Mouse (Mus musculus): ENCODE measurements around the gene Orc3. TPM values are rescaled to one million over a fixed set of nuclear protein-coding genes. Genes with fewer than 3 reads are reported as not detected.

Gene Orc3
- total and polyA plus RNA-seq, 3 experiments: 48.0 to 74.2 TPM; not detected in 1

DNA sequence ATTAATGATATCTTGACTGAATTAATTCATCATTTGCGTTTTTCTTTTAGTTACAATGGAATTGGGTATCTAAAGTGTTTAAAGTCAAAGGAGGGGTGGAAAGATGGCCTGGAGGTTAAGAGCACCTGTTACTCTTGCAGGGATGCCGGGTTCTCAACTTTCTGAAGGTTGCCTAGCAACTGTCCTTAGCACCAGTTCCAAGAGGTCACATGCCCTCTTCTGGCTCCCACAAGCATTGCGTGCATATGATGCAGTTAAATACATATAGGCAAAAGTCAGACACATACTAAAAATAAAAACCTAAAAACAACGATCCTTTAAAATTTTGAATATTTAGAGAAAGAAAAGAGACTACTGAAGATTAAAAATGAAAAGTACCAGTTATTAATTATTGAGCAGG lies 53.8 kb downstream of the Orc3 start:
- no peaks in the 10 kb centered on the region for H3K27me3 ChIP-seq (ENCODE audit: control insufficient read depth in 1 of 2, insufficient read depth in 2 of 2, low read length in 2 of 2)
- peaks cover 17 to 65% of the 10 kb centered on the region in 2 experiments for H3K36me3 ChIP-seq (ENCODE audit: control insufficient read depth in 1 of 2, insufficient read depth in 2 of 2, low read length in 2 of 2)
- H3K9me3 ChIP-seq (replicated peaks; ENCODE audit: insufficient read depth, low read length): no peaks in the 10 kb centered on the region
- H3K4me1 ChIP-seq (ENCODE audit: control insufficient read depth in 1 of 2, insufficient read depth in 2 of 2, low read length in 2 of 2): peaks cover 2 to 12% of the 10 kb centered on the region in 2 experiments; a peak in 2 of 4 replicates
- peaks cover 42% of the 10 kb centered on the region for H3K79me2 ChIP-seq (ENCODE audit: control insufficient read depth, insufficient read depth, low read length, poor library complexity)
- H3K9ac ChIP-seq (ENCODE audit: control insufficient read depth, low read depth, low read length, poor library complexity, severe bottlenecking): no peak overlapping the region
- no peak overlapping the region for H3K4me3 ChIP-seq (ENCODE audit: control insufficient read depth in 1 of 2, insufficient read depth in 1 of 2, low read depth in 2 of 2, low read length in 2 of 2)
- H3K27ac ChIP-seq (ENCODE audit: control insufficient read depth, low read depth, low read length): no peak overlapping the region
- TF ChIP-seq RAD21 (IDR thresholded peaks at IDR 0.05; ENCODE audit: low read depth, low read length) (peak; percentile 18), TCF12 (IDR thresholded peaks at IDR 0.05; ENCODE audit: low read depth, low read length) (no peak), MXI1 (IDR thresholded peaks at IDR 0.05; ENCODE audit: low read depth, low read length) (no peak), USF2 (IDR thresholded peaks at IDR 0.05; ENCODE audit: borderline replicate concordance in 1 of 2, insufficient read depth in 1 of 2, low read depth in 1 of 2, low read length in 2 of 2) (no peak), MAZ (IDR thresholded peaks at IDR 0.05; ENCODE audit: low read depth, low read length) (no peak), USF1 (IDR thresholded peaks at IDR 0.05; ENCODE audit: low read depth, low read length) (peak; percentile 80), CHD2 (IDR thresholded peaks at IDR 0.05; ENCODE audit: low read length) (no peak), NRF1 (IDR thresholded peaks at IDR 0.05; ENCODE audit: insufficient read depth, low read depth, low read length, poor library complexity, severe bottlenecking) (no peak), SMC3 (IDR thresholded peaks at IDR 0.05; ENCODE audit: low read depth, low read length) (peak; percentile 27), MYB (IDR thresholded peaks at IDR 0.05; ENCODE audit: low read depth, low read length) (no peak), ZC3H11A (IDR thresholded peaks at IDR 0.05; ENCODE audit: low read depth, low read length) (no peak), BHLHE40 (IDR thresholded peaks at IDR 0.05; ENCODE audit: borderline replicate concordance, low read depth, low read length) (no peak), CTCF (IDR thresholded peaks at IDR 0.05 in 2 of 3, conservative IDR thresholded peaks at IDR 0.05 in 1 of 3; ENCODE audit: control insufficient read depth in 1 of 3, insufficient read depth in 1 of 3, low read depth in 2 of 3, low read length in 3 of 3, poor library complexity in 1 of 3, severe bottlenecking in 1 of 3) (peak; percentile 34 to 46 (median 45); a peak in 5 of 6 replicates), ZMIZ1 (IDR thresholded peaks at IDR 0.05; ENCODE audit: low read depth, low read length) (no peak)
- DNase-seq (ENCODE audit: low read depth, low spot score): peak; percentile 59

DNA sequence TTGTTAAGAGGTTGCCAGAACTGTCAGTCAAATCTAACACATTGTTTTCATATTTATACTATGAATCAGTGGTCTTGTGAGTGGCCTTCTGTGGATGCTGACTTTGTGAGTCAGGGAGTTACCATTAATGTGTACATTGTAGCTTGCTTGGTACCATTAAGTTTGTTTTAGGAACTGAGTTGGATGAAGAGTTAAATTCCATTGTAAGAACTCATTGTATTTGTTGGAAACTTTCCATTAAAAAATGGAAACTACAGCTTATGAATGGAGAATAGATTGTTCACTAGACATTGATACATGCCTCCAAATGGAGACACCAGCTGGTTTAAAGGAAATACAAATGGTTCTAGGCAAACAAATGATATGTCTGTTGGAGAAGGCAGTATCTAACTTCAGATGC lies 58.6 kb downstream of the Orc3 start:
- Histone ChIP-seq H3K36me3 (ENCODE audit: control insufficient read depth in 1 of 2, insufficient read depth in 2 of 2, low read length in 2 of 2) (peaks cover 10 to 65% of the 10 kb centered on the region in 2 experiments), H3K4me3 (ENCODE audit: control insufficient read depth in 1 of 2, insufficient read depth in 1 of 2, low read depth in 2 of 2, low read length in 2 of 2) (no peak overlapping the region)

More for the DNA sequence above, 58.6 kb downstream of the Orc3 start:
- peaks cover 73% of the 10 kb centered on the region for H3K79me2 ChIP-seq (ENCODE audit: control insufficient read depth, insufficient read depth, low read length, poor library complexity)
- DNase-seq (ENCODE audit: low read depth, low spot score): no peak
- H3K9ac ChIP-seq (ENCODE audit: control insufficient read depth, low read depth, low read length, poor library complexity, severe bottlenecking): no peak overlapping the region
- no peak for TF ChIP-seq E2F4 (IDR thresholded peaks at IDR 0.05; ENCODE audit: borderline replicate concordance, low read depth, low read length)
- TF ChIP-seq TAL1 (IDR thresholded peaks at IDR 0.05; ENCODE audit: low read length): no peak
- no peak for TF ChIP-seq MAZ (IDR thresholded peaks at IDR 0.05; ENCODE audit: low read depth, low read length)
- TF ChIP-seq JUND (IDR thresholded peaks at IDR 0.05; ENCODE audit: low read depth, low read length): no peak
- TF ChIP-seq CHD1 (IDR thresholded peaks at IDR 0.05; ENCODE audit: low read depth, low read length): no peak
- H3K27ac ChIP-seq (ENCODE audit: control insufficient read depth, low read depth, low read length): no peak overlapping the region
- no peaks in the 10 kb centered on the region for H3K9me3 ChIP-seq (replicated peaks; ENCODE audit: insufficient read depth, low read length)
- H3K27me3 ChIP-seq (ENCODE audit: control insufficient read depth in 1 of 2, insufficient read depth in 2 of 2, low read length in 2 of 2): no peaks in the 10 kb centered on the region
- H3K4me1 ChIP-seq (ENCODE audit: control insufficient read depth in 1 of 2, insufficient read depth in 2 of 2, low read length in 2 of 2): peaks cover 5 to 20% of the 10 kb centered on the region in 2 experiments; a peak in 3 of 4 replicates
